Mouse (Mus musculus) liver, postnatal 0 days (tissue): ENCODE results near the gene Gzmb.
"Not testable (repeated sequence)": the region's sequence is repeated elsewhere in the genome, so short reads cannot be mapped to it uniquely, and the experiment has no call there.

Experiments used
- CTCF ChIP-seq: sonication (generic); IDR thresholded peaks from 2 replicates; pipeline ENCODE4 v1.5.1; 2016; ENCODE audit warnings: antibody characterized with exemption, low read depth
- EP300 ChIP-seq: IDR thresholded peaks from 2 replicates; pipeline ENCODE4 v1.6.1; 2016; ENCODE audit warnings: antibody characterized with exemption, low read depth, mild to moderate bottlenecking

DNA sequence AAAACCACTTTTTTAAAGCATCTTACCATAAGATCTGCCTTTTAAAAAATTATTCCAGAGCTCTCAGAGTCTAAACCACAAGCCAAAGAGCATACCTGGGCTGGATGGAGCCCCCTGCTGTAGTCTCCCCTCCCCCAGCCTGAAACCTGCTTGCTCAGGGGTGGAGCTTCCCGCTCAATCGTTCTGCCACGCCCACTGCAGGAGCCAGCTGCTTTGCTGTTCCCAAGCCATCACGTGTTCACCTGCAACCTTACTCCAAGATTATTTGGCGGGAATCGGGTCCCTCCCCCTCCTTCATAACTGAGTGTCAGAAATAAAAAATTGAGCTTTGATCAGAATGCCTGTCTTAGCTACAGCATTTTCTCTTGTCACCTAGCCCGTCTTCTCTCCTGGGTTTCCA is 16.6 kb upstream of the Gzmb start:
- TF ChIP-seq CTCF, EP300: not testable (repeated sequence)
